In genomic region chr13:70586969-70587368, GRCm38 (mm10) we compare ENCODE assay signal across 9 mouse cellular contexts. TPM values are rescaled to one million over a fixed set of nuclear protein-coding genes. Genes with fewer than 3 reads are reported as not detected.
DNase-seq lines count a peak whose midpoint lies in the region; ATAC-seq and TF ChIP-seq lines count a peak whose summit lies in the region.
"Had no signal": no experiment of that assay in that cellular context is flagged by ENCODE, and none has a peak within 500 bp of the region (broad histone marks: within the 10 kb centered on the region; RNA-seq: fewer than 3 reads in every experiment).

No protein-coding gene starts in this region.

- peak; percentile 7 for DNase-seq in heart, postnatal 0 days (ENCODE audit: low spot score)
- no peak for DNase-seq in heart, embryonic 10.5 days (ENCODE audit: low spot score)
- DNase-seq in Patski (ENCODE audit: low read depth, low spot score) = no peak
- peak; percentile 64 to 78 for DNase-seq in cerebellum, postnatal 4 days (ENCODE audit: low spot score in 2 of 2)
- peak; percentile 61 for DNase-seq in heart, postnatal 4 days
- peak; percentile 59 to 77 for DNase-seq in layer of hippocampus, adult 2 months (ENCODE audit: low spot score in 2 of 2)

- CTCF ChIA-PET in Patski (lab: Charles Lee) = interaction anchor here (0.6 to 2.0 kb wide), 7 partner anchors 9 to 899 kb away, joined by 3 to 13 read pairs (median 3); no protein-coding TSS in a partner anchor

- in situ Hi-C loops in Patski (cut with MboI; ENCODE audit: low pct_unique_long_range_greater_than_20kb) = loop anchor here (5.0 to 25.0 kb wide), 2 partner anchors 895 to 1050 kb away; partner anchors contain the start of genes Nsun2 and Tent4a

- H3K4me3 ChIP-seq in heart, postnatal 0 days (ENCODE audit: low read depth, low read length) = no peak overlapping the region
- no peak overlapping the region for H3K4me3 ChIP-seq in heart, embryonic 10.5 days
- no peak overlapping the region for H3K4me3 ChIP-seq in layer of hippocampus, adult 2 months
- H3K4me3 ChIP-seq in small intestine, adult 2 months (ENCODE audit: low read depth, low read length) = no peak overlapping the region

- TF ChIP-seq POLR2A in small intestine, adult 2 months (IDR thresholded peaks at IDR 0.05; ENCODE audit: low read depth, low read length) = no peak

- H3K27me3 ChIP-seq in heart, postnatal 0 days (ENCODE audit: control insufficient read depth, insufficient read depth, low read length) = no peaks in the 10 kb centered on the region
- no peaks in the 10 kb centered on the region for H3K27me3 ChIP-seq in heart, embryonic 10.5 days (ENCODE audit: insufficient read depth, poor library complexity, severe bottlenecking)
- H3K27me3 ChIP-seq in Patski = no peaks in the 10 kb centered on the region
- H3K27me3 ChIP-seq in small intestine, adult 2 months (ENCODE audit: control insufficient read depth, insufficient read depth, low read length) = no peaks in the 10 kb centered on the region

- TF ChIP-seq CTCF in heart, postnatal 0 days (IDR thresholded peaks at IDR 0.05; ENCODE audit: low read depth) = peak; percentile 72
- peak; percentile 84 for TF ChIP-seq CTCF in Patski (IDR thresholded peaks at IDR 0.05)
- peak; percentile 91 for TF ChIP-seq CTCF in layer of hippocampus, adult 2 months (conservative IDR thresholded peaks at IDR 0.05)
- TF ChIP-seq CTCF in small intestine, adult 2 months (IDR thresholded peaks at IDR 0.05; ENCODE audit: extremely low read depth, insufficient read length, insufficient replicate concordance, low read depth, low read length) = peak; percentile 54; the same call in 1 of the 2 replicates

- 86% methylated on average over 2 of the region's 2 CpGs for WGBS in heart, postnatal 0 days
- WGBS in heart, embryonic 10.5 days = 83% methylated on average over 2 of the region's 2 CpGs
- 77% methylated on average over 2 of the region's 2 CpGs for WGBS in small intestine, adult 2 months

- POLR2A ChIA-PET in Patski (lab: Charles Lee) = no interaction called here

- ATAC-seq in heart, postnatal 0 days (ENCODE audit: insufficient read depth, low read depth) = no peak
- peak; percentile 61 for ATAC-seq in Patski
- ATAC-seq in megakaryocyte, adult 5-6 weeks (ENCODE audit: poor library complexity, severe bottlenecking) = peak; percentile 62

- H3K4me1 ChIP-seq in heart, postnatal 0 days (ENCODE audit: control insufficient read depth, insufficient read depth) = no peaks in the 10 kb centered on the region
- H3K4me1 ChIP-seq in heart, embryonic 10.5 days = no peaks in the 10 kb centered on the region
- H3K4me1 ChIP-seq in small intestine, adult 2 months (ENCODE audit: control insufficient read depth, insufficient read depth, insufficient read length, low read length) = no peaks in the 10 kb centered on the region

- H3K27ac ChIP-seq in heart, postnatal 0 days (ENCODE audit: low read depth) = no peak overlapping the region
- H3K27ac ChIP-seq in heart, embryonic 10.5 days = no peak overlapping the region
- H3K27ac ChIP-seq in layer of hippocampus, adult 2 months = no peak overlapping the region
- no peak overlapping the region for H3K27ac ChIP-seq in small intestine, adult 2 months (ENCODE audit: insufficient read depth, low read depth, low read length)
- H3K27ac ChIP-seq: macrophage had no signal

- H3K9ac ChIP-seq in heart, postnatal 0 days (replicated peaks; ENCODE audit: low read depth, low read length) = no peak overlapping the region

- no peaks in the 10 kb centered on the region for H3K9me3 ChIP-seq in heart, postnatal 0 days (replicated peaks; ENCODE audit: control insufficient read depth, low read length)
- H3K9me3 ChIP-seq in heart, embryonic 10.5 days = no peaks in the 10 kb centered on the region

- H3K4me2 ChIP-seq in heart, postnatal 0 days (ENCODE audit: low read depth, low read length) = no peak overlapping the region

- H3K36me3 ChIP-seq in heart, postnatal 0 days (replicated peaks; ENCODE audit: control insufficient read depth, insufficient read depth, low read length) = peaks cover 39% of the 10 kb centered on the region
- peaks cover 47% of the 10 kb centered on the region for H3K36me3 ChIP-seq in heart, embryonic 10.5 days
- H3K36me3 ChIP-seq in small intestine, adult 2 months (ENCODE audit: control insufficient read depth, insufficient read depth, low read length) = peaks cover 28% of the 10 kb centered on the region

- TF ChIP-seq EP300 in heart, postnatal 0 days (IDR thresholded peaks at IDR 0.05; ENCODE audit: low read depth) = no peak

RNA-seq across cellular contexts. Expression of gene Ice1, which starts 50.5 kb away (rescaled TPM):
- 21.0 and 29.5 TPM in 2 replicates for total RNA-seq in heart, postnatal 0 days (2014; rRNA removed; ENCODE audit: low replicate concordance)
- polyA plus RNA-seq in heart, postnatal 0 days (2015; fragmentation: Nextera tagmentation; extraction: Ambion mirVana) = 7.2 and 7.7 TPM in 2 replicates
- 16.8 and 20.3 TPM in 2 replicates for polyA plus RNA-seq in heart, embryonic 10.5 days (2016; fragmentation: Nextera tagmentation; extraction: Ambion mirVana)
- polyA plus RNA-seq in Patski (2021) = 40.2 TPM
- total RNA-seq in heart, postnatal 4 days (2021) = 10 to 100 TPM; 35.8 to 36.4 TPM
- total RNA-seq in layer of hippocampus, adult 2 months (2021) = 10 to 100 TPM; 64.1 to 70.3 TPM
- total RNA-seq in megakaryocyte, adult 5-6 weeks (2015) = 25.7 and 28.7 TPM in 2 replicates
- 22.5 and 25.2 TPM in 2 replicates for total RNA-seq in megakaryocyte, adult 5-6 weeks (2017)
- polyA plus RNA-seq in small intestine, adult 2 months (2012; rRNA removed) = 5.2 and 7.7 TPM in 2 replicates

Comparison
In these comparisons a context has a peak if more than half of its experiments do, and no peak if none do; other contexts are left out.
1. DNase-seq: peak in heart, postnatal 0 days (single experiment), cerebellum, postnatal 4 days (2 of 2), heart, postnatal 4 days (single experiment) and layer of hippocampus, adult 2 months (2 of 2); none in heart, embryonic 10.5 days (single experiment) and Patski (single experiment).
2. Peak in every context shown above with its lines, with median percentiles within 50 percentile points of each other: CTCF ChIP-seq.